Mouse (Mus musculus): ENCODE measurements around the gene Arhgef28.

DNA sequence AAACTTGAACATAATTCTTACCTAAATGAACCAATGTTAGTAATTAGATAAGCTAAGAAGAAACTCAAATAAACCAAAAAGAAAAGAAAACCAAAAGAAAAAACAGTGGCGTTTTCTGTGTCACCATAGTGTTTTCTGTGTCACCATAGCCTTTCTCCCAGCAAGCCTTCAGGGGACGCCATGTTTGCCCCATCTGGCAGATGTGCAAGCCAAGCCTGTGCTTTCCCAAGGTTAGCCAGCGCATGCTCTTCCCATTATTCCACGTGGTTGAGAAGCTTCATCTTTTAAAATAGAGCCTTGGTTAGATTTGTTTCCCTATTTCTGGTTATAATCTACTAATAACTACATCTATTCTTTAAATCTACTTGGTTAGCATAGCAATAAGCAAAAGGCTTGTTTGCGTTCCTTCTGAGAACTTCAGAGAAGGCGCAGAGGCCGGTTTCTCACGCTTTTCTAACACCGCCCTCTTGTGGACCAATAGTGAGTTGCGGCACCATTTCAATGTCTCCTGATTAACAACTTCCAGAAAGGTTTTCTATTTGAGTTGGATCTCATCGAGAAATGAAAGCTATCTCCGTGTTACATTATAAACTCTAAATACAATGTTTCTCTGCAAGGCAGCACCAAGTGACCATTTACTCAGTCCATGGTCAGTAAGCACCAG is 33.9 kb upstream of the Arhgef28 start:
- TF ChIP-seq POLR2A (IDR thresholded peaks at IDR 0.05; ENCODE audit: low read depth, low read length), result no peak
- TF ChIP-seq CTCF (IDR thresholded peaks at IDR 0.05; ENCODE audit: extremely low read depth, insufficient read depth, insufficient read length, insufficient replicate concordance), result peak; percentile 56; the same call in 1 of the 2 replicates
